Mouse (Mus musculus) monocyte, adult 5-6 weeks (primary cell): Measurements from ENCODE around the gene Ptbp3. TPM values are rescaled to one million over a fixed set of nuclear protein-coding genes. Genes with fewer than 3 reads are reported as not detected.

ENCODE experiments used
- ATAC-seq: fragments of 153-309, 156-312 bp; replicated peaks from 2 replicates; pipeline ENCODE4 v1.8.0; 2017; ENCODE audit warnings: mild to moderate bottlenecking; ENCODE audit not compliant: low TSS enrichment, insufficient number of reproducible peaks, severe bottlenecking, poor library complexity, low FRiP score
- total RNA-seq: library from RNA; stranded (forward); fragments of 200-1000, 200-491, 200-594 nt; gene quantifications from 3 replicates; pipeline ENCODE4 v1.2.3, GENCODE M21; 2017

Ptbp3 gene
- total RNA-seq, 1 experiment from 2014 or later, result 308 TPM

DNA sequence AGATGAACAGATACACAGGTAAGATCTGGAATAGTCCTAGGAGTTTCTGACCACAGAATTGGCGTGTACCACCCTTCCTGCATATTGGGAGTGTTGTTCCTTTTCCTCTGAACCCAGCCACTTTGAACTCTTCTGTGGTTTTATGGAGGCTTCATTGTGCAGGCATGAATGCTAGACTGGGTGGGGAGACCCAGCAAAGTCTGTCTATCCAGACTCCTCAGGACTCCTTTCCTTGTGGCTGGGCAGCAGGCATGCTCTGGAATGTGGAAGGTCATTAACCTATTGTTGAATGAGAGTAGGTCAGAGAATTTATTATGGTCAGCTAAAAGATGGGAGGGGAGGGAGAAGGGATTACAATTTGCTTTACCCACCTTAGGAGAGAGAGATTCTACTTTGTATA, 101.9 kb downstream of the Ptbp3 start:
- ATAC-seq, result no peak

GRCm38 (mm10) chr4:59445516-59445915, 103.6 kb downstream of the Ptbp3 start:
- ATAC-seq, result no peak

GRCm38 (mm10) chr4:59444994-59445393, 104.2 kb downstream of the Ptbp3 start:
- no peak for ATAC-seq

DNA sequence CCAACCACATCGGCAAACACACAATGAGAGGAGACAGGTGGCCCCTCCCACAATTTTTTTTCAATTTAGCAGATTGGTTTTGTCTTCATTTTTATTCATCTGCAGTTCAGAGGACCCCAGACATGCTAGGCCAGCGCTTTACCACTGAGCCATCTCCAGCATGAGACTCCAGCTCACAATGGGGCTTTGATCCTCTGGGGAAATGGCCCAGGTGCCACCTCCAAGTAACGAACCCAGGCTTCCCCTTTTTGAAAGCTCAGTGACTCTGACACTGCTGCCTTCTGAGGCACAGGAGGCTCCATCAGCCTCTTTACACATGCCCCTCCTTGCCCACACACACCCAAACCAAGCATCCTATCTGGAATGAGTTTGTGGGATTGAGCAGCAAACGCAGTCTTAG, 105.1 kb downstream of the Ptbp3 start:
- no peak for ATAC-seq

DNA sequence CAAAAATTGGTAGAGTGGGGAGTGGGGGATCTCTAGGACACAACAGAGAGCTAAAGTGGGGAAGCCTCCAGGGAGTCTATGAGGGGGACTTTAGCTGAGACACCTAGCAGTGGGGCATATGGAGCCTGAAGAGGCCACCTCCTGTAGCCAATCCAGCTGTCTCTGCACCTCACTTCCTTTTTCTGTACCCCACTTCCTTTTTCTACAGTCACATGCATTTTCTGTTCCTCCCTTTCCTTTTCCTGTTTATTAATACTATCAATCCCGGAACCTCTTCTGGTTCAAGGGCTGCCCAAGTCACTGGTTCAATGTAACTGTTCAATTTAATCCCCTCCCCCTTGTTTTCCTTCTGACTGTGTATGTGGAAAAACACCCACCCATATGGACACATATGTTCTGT, 107.9 kb downstream of the Ptbp3 start:
- ATAC-seq, result peak; percentile 67

DNA sequence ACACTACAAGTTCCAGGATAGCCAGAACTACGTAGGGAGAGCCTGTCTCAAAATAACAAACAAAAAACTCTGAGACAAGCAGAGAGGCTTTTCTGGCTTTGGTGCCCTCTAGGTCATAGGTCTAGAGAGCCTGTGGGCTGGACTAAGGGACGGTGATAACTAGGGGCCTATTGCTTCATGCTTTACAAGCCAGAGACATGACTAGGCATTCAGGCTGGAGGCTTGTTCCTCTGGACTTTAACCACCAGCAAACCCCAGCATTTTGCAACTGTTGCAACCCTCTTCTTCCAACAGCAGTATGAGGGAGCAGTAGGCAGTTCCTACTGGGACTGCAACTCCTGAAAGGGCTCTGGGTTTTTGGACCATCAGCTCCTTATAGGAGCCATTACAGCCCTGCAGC, 109.2 kb downstream of the Ptbp3 start:
- ATAC-seq, result peak; percentile 73

DNA sequence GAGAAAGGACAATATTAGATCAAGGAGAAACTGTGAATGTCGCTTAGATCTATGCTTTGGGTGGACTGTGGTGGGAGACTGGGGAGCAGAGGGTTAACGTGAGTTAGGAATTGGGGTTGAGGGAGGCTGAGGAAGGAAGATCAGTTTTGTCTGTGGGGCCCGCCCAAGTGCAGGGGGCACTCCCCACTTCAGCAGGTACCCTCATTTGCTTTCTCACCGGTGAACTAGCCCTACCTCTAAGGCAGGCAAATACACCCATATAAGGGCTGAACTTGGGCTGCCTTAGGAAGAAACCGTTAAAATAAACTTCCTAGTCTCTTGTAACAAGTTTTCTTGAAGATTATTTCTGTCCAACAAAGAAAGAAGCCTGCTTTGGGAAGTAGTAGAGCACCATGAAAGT, 110.1 kb downstream of the Ptbp3 start:
- no peak for ATAC-seq

- 0 out of 2 replicates have a peak, but pooled peaks have one; percentile 28 for ATAC-seq
Observed at GRCm38 (mm10) chr4:59437990-59438854, 110.9 kb downstream of the Ptbp3 start, which contains the start of gene Susd1. Gene Susd1, minus strand, starts transcription at chr4:59438633.

GRCm38 (mm10) chr4:59435951-59436350, 113.2 kb downstream of the Ptbp3 start:
- peak; percentile 54; the same call in 1 of the 2 replicates for ATAC-seq

DNA sequence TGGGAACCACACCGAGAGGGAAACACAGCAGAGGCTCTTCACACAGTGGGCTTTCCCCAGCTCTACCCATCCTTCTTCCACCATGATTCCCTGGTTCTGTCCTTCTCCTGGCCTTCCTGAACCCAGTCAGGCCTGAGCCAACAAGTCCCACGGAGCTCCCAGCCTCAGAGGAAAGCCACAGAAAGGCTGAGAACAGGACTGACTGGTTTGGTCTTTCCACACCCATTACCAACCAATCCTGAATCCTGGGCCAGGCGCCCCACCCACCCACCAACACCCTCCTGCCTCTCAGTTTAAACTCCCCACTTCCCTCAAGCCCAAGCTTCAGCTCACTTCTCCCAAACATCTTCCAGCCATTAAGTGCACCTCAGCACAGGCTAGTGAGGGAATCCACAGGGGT, 115.1 kb downstream of the Ptbp3 start:
- ATAC-seq, result no peak

- no peak for ATAC-seq
Observed at GRCm38 (mm10) chr4:59429128-59429527, 120.0 kb downstream of the Ptbp3 start.

GRCm38 (mm10) chr4:59426429-59426828, 122.7 kb downstream of the Ptbp3 start:
- ATAC-seq, result no peak

GRCm38 (mm10) chr4:59422808-59423207, 126.4 kb downstream of the Ptbp3 start:
- ATAC-seq, result no peak

- ATAC-seq, result no peak
Observed at GRCm38 (mm10) chr4:59422025-59422783, 127.0 kb downstream of the Ptbp3 start.

Other genes with a start within 250 kb of the Ptbp3 start
- 19.5 to 24.7 TPM (median 23.7 TPM) in 3 replicates for gene Susd1, start 110.7 kb downstream of the Ptbp3 start, total RNA-seq
- 22.6 to 25.7 TPM (median 23.4 TPM) in 3 replicates for gene Hsdl2, start 32.2 kb upstream of the Ptbp3 start, total RNA-seq
- gene E130308A19Rik, start 76.8 kb upstream of the Ptbp3 start, total RNA-seq, result 3.1 to 10.2 TPM (median 3.4 TPM) in 3 replicates